Mouse (Mus musculus) myocyte (in vitro differentiated cells): Measurements from ENCODE around the gene Podnl1. TPM values are rescaled to one million over a fixed set of nuclear protein-coding genes. Genes with fewer than 3 reads are reported as not detected.

Experiments
- H3K27me3 ChIP-seq: one replicate; pipeline ENCODE4 v1.6.1; 2011; ENCODE audit not compliant: control insufficient read depth, insufficient read depth, insufficient read length
- H3K36me3 ChIP-seq: one replicate; pipeline ENCODE4 v1.6.1; 2011; ENCODE audit not compliant: control insufficient read depth, insufficient read depth
- H3K4me2 ChIP-seq: one replicate; pipeline ENCODE4 v1.6.1; 2011; ENCODE audit warnings: low read depth, control low read depth
- H3K4me3 ChIP-seq: one replicate; pipeline ENCODE4 v1.5.1; 2011; ENCODE audit warnings: mild to moderate bottlenecking, control low read depth, moderate library complexity
- H3K79me2 ChIP-seq: one replicate; pipeline ENCODE4 v1.6.1; 2011; ENCODE audit not compliant: control insufficient read depth, insufficient read depth
- H3ac ChIP-seq: one replicate; pipeline ENCODE4 v1.6.1; 2011; ENCODE audit not compliant: control insufficient read depth, insufficient read length
- CEBPB ChIP-seq: IDR thresholded peaks from 2 replicates; pipeline ENCODE4 v1.6.1; 2011; ENCODE audit warnings: mild to moderate bottlenecking, moderate library complexity; ENCODE audit not compliant: poor library complexity, insufficient read depth, severe bottlenecking
- E2F4 ChIP-seq: IDR thresholded peaks from one replicate; pipeline ENCODE4 v1.6.1; 2011; ENCODE audit warnings: mild to moderate bottlenecking, control low read depth, moderate library complexity; ENCODE audit not compliant: insufficient read depth
- MAX ChIP-seq: IDR thresholded peaks from one replicate; pipeline ENCODE4 v1.6.1; 2011; ENCODE audit warnings: low read depth, mild to moderate bottlenecking, control low read depth
- MYOD1 ChIP-seq, 3 experiments: IDR thresholded peaks; one replicate each; pipeline ENCODE4 v1.6.1; 2011; ENCODE audit warnings: control low read depth in 2 of 3, low read depth in 2 of 3, mild to moderate bottlenecking in 2 of 3, moderate library complexity in 1 of 3; ENCODE audit not compliant: insufficient read length in 2 of 3, control insufficient read depth in 1 of 3
- MYOG ChIP-seq, 3 experiments: IDR thresholded peaks; one replicate each; pipeline ENCODE4 v1.6.1; 2011; ENCODE audit warnings: control low read depth in 2 of 3, low read depth in 2 of 3, mild to moderate bottlenecking in 2 of 3; ENCODE audit not compliant: insufficient read length in 2 of 3, control insufficient read depth in 1 of 3, insufficient read depth in 1 of 3
- POLR2A ChIP-seq: IDR thresholded peaks from one replicate; pipeline ENCODE4 v1.6.1; 2011; ENCODE audit warnings: low read depth, mild to moderate bottlenecking, control low read depth, moderate library complexity; ENCODE audit not compliant: insufficient read length
- POLR2AphosphoS2 ChIP-seq: IDR thresholded peaks from one replicate; pipeline ENCODE4 v1.6.1; 2011; ENCODE audit warnings: low read depth, control low read depth; ENCODE audit not compliant: insufficient read length
- REST ChIP-seq: IDR thresholded peaks from one replicate; pipeline ENCODE4 v1.6.1; 2011; ENCODE audit warnings: mild to moderate bottlenecking, control low read depth, moderate library complexity; ENCODE audit not compliant: insufficient read depth, insufficient read length
- SRF ChIP-seq: IDR thresholded peaks from one replicate; pipeline ENCODE4 v1.6.1; 2011; ENCODE audit warnings: low read depth; ENCODE audit not compliant: control insufficient read depth, insufficient read length
- TCF12 ChIP-seq: IDR thresholded peaks from one replicate; pipeline ENCODE4 v1.6.1; 2011; ENCODE audit warnings: mild to moderate bottlenecking, control low read depth; ENCODE audit not compliant: poor library complexity, insufficient read depth, severe bottlenecking
- TCF3 ChIP-seq: IDR thresholded peaks from one replicate; pipeline ENCODE4 v1.6.1; 2011; ENCODE audit warnings: low read depth, control low read depth; ENCODE audit not compliant: insufficient read length
- USF1 ChIP-seq: IDR thresholded peaks from one replicate; pipeline ENCODE4 v1.6.1; 2011; ENCODE audit warnings: low read depth, mild to moderate bottlenecking, control low read depth, moderate library complexity
- polyA plus RNA-seq: library from polyadenylated mRNA; unstranded; fragments of >200 nt; fragmentation: generic; extraction: Trizol; gene quantifications from one replicate; pipeline ENCODE4 v1.2.1, GENCODE M21; 2012; ENCODE audit warnings: missing spikeins

The Podnl1 gene
- polyA plus RNA-seq, 1 experiment, result 9.3 TPM

DNA sequence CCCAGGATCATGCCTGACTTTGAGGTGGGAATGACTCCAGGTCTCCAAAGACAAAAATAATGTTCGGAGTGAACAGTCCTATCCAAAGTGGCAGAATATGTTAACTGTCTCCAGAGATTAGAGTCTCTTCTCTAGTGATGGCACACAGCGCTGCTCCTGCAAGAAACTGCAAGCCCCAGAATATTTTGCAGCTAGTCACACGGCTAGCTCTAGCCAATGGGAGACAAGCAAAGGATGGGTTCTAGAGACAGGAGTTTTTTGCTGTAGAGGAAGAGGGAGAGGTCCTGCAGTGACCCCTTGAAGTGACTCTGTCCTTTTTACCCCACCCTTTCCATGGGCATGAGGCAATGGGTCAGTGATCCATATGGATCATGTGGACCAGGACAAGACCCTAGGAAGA is 12.1 kb downstream of the Podnl1 start:
- Histone ChIP-seq H3K4me3 (no peak overlapping the region), H3K27me3 (no peaks in the 10 kb centered on the region), H3K4me2 (no peak overlapping the region), H3K79me2 (no peaks in the 10 kb centered on the region), H3ac (no peak overlapping the region), H3K36me3 (peaks cover 23% of the 10 kb centered on the region)
- no peak for TF ChIP-seq MAX
- no peak for TF ChIP-seq E2F4
- TF ChIP-seq POLR2A, result no peak

DNA sequence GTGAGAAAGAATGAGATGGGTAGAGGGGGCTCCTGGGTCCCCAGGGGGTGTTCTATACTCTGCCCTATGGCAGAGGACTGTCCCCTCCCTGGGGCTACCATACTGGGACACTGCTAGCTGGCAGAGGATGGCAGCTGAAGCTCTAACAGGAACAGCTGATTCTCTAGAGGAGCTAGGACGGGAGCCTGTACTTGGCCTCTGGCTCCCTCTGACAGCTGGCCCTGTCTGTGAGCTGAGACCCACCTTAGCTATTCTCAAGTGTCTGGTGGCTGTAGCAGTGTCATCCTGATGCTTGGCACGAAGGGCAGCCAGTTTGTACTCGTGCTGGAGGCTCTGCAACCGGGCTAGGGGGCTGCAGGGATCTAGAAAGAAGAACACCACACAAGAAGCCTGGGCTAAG is 15.0 kb downstream of the Podnl1 start:
- Histone ChIP-seq H3K36me3 (peaks cover 16% of the 10 kb centered on the region), H3K79me2 (no peaks in the 10 kb centered on the region), H3ac (no peak overlapping the region), H3K4me2 (no peak overlapping the region), H3K4me3 (no peak overlapping the region), H3K27me3 (no peaks in the 10 kb centered on the region)
- TF ChIP-seq POLR2AphosphoS2 (no peak), TCF3 (no peak), CEBPB (no peak), MYOG (IDR thresholded peaks at IDR 0.05; ENCODE audit: control insufficient read depth in 1 of 3, insufficient read depth in 1 of 3, insufficient read length in 2 of 3, low read depth in 2 of 3) (peak in 2 of 3 experiments; percentile 40 to 65), SRF (no peak), MAX (no peak), MYOD1 (IDR thresholded peaks at IDR 0.05; ENCODE audit: control insufficient read depth in 1 of 3, insufficient read length in 2 of 3, low read depth in 2 of 3) (peak in 2 of 3 experiments; percentile 61 to 70), E2F4 (no peak), POLR2A (no peak)

DNA sequence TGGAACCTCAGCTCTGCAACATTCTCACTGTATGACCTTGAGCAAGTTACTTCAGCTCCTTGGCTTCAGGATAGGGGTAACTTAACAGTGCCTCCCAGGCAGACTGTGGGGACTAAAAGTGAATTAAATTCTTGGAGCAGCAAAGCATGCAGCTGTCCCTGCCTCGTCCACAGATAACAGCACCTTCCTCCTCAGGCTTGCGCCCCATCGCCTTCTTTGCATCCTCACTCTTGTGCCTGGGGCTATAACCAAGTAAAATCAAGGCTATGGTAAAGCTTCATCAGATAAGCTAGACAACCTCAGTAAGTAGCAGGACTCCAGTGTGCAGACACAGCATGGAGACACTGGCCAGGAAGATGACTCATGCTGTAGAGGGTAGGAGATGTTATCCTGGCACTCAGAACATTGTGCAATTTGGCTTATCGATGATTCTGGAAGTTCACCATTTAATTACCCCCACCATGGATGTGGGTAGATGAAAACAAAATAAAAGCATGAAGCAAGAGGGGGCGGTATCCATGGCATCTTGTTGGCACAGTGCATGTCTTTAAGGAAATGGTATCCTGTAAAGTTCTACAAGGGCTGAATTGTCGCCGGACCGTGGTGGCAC is 19.0 kb downstream of the Podnl1 start:
- Histone ChIP-seq H3K4me3 (no peak overlapping the region), H3K36me3 (peaks cover 7% of the 10 kb centered on the region), H3K79me2 (peaks cover 4% of the 10 kb centered on the region), H3K4me2 (no peak overlapping the region), H3ac (no peak overlapping the region), H3K27me3 (no peaks in the 10 kb centered on the region)
- TF ChIP-seq CEBPB, result peak; percentile 59
- no peak for TF ChIP-seq POLR2AphosphoS2

DNA sequence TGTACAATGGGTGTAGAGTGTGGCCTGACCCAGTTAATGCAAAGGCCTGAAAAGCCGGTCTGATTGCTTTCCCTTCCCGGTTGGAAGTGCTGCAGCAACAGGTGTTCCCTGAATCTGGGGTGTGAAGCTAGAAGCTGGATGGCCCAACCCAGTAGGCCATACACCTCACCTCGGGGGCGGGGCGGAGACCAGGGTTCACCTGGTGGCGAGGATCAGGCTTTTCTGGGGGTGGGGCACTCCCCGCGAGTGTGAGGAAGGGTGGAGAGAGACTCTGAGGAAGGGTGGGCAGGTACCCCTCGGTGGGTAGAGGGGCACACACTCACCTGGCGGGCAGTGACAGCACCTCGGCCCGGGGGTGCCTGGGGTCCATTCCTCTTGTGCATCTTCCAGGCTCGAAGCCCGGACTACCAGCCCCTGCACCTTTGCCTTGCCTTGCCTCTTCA is 21.6 kb downstream of the Podnl1 start:
- peak overlapping the region; percentile 70 for H3K4me3 ChIP-seq

DNA sequence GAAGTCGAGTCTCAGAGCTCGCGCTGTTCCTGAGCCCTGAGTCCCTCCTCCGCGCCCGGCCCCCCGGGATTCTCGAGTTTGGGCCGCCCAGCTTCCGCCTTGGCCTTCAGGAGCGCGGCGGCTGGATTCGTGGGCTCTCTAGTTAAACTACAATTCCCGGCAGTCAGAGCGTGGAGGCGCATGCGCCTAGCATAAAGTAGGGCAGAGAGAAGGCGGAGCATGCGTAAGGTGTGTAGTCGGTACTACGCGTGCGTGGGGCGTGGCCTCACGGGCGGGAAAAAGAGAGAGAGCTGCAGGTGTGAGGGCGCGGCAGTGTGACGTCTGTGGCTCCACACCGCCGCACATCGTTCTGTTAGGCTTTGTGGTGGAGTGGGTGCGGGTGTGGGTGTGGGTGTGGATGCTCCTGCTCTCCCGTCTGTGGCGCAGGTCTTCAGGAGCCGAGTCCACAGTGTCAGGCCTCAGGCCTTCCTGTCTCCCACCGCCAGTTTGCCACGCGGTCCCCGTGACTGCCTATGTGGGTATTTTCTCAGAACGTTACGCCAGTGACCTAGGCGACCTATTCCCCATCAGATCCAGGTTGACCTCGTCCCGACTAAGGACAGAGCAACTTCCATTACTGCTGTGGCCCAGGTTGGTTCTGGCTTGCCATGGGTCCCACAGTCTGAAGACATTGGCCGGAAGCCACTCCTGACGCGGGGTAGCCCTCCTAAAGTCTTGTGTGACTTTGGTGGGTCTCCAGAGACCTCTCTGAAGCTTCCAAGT is 22.2 kb downstream of the Podnl1 start, which contains the start of the genes Cc2d1a and 4930432K21Rik:
TSS of gene Cc2d1a (minus strand) at position 168 of the 762 bp plus-strand sequence.
TSS of gene 4930432K21Rik (plus strand) at position 257 of the 762 bp plus-strand sequence.
- Histone ChIP-seq H3K27me3 (no peaks in the 10 kb centered on the region), H3K36me3 (no peaks in the 10 kb centered on the region), H3ac (peak within 1 kb of the TSS; percentile 7), H3K4me3 (peak within 1 kb of the TSS; percentile 70), H3K79me2 (peaks cover 4% of the 10 kb centered on the region), H3K4me2 (peak within 1 kb of the TSS; percentile 79)
- TF ChIP-seq E2F4, result peak; percentile 75
- no peak for TF ChIP-seq MAX
- peak in 1 of 3 experiments; percentile 44 for TF ChIP-seq MYOD1 (IDR thresholded peaks at IDR 0.05; ENCODE audit: control insufficient read depth in 1 of 3, insufficient read length in 2 of 3, low read depth in 2 of 3)
- peak; percentile 73 for TF ChIP-seq POLR2AphosphoS2
- TF ChIP-seq CEBPB, result no peak
- TF ChIP-seq USF1, result no peak
- peak; percentile 68 for TF ChIP-seq POLR2A
- TF ChIP-seq REST, result no peak
- TF ChIP-seq TCF12, result no peak
- no peak for TF ChIP-seq MYOG (IDR thresholded peaks at IDR 0.05; ENCODE audit: control insufficient read depth in 1 of 3, insufficient read depth in 1 of 3, insufficient read length in 2 of 3, low read depth in 2 of 3)
- no peak for TF ChIP-seq TCF3
- no peak for TF ChIP-seq SRF

More for the DNA sequence above, 21.6 kb downstream of the Podnl1 start:
- peaks cover 4% of the 10 kb centered on the region for H3K79me2 ChIP-seq
- H3K36me3 ChIP-seq, result no peaks in the 10 kb centered on the region
- H3K27me3 ChIP-seq, result no peaks in the 10 kb centered on the region
- H3K4me2 ChIP-seq, result peak overlapping the region; percentile 79
- TF ChIP-seq USF1 (no peak), MYOD1 (IDR thresholded peaks at IDR 0.05; ENCODE audit: control insufficient read depth in 1 of 3, insufficient read length in 2 of 3, low read depth in 2 of 3) (peak in 1 of 3 experiments; percentile 5)
- H3ac ChIP-seq, result peak overlapping the region; percentile 7
